Mouse (Mus musculus): ENCODE data around the gene Gm8127.
"Not testable (repeated sequence)": the region's sequence is repeated elsewhere in the genome, so short reads cannot be mapped to it uniquely, and the experiment has no call there.

Gm8127 gene

DNA sequence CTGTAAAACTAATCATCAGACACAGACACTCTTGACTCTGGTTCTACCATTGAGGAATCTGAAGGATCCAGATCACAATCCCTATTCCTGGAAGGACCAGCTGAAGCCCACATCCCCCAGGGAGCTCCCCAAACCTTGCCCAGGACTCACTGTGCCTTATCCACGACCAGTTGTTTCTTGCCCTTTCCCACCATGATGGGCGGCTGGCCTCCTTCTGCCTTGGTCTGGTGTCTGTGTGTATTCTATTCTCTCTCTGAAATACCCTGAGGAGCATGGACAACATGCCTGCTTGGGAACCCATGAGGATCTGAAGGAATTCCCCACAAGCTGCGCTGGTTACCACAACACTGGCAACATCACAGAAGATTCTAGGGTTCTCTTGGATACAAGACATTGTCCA lies at the start of gene Gm8127:
TSS of gene Gm8127 (minus strand) at position 330 of the 400 bp plus-strand sequence.
- DNase-seq (ENCODE audit: low read depth, low spot score): not testable (repeated sequence)

GRCm38 (mm10) chr14:43337646-43338045 lies 44.0 kb upstream of the Gm8127 start:
- DNase-seq (ENCODE audit: low read depth, low spot score): not testable (repeated sequence)

DNA sequence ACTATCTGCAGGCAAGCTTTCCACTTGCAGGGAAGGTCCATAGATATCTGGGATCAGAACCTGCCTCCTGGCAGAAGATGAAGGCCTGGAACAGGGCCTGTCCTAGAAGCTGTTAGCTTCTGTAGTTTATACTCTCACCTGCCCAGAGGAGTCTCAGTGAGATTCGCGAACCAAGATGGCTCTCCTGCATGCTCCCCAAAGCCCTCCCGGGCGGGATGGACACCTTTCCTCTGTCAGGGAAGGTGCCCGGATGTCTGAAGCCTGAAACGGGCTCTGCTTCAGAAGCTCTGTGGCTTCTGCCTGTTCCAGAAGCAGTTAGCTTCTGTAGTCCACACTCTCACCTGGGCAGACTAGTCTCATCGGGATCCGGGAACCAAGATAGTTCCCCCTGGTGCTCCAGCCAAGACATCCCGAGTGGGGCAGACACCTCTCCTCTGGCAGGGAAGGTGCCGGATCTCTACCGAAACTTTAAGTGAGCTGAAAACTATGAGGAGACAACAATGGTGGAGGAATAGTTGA lies 37.8 kb upstream of the Gm8127 start:
- not testable (repeated sequence) for DNase-seq (ENCODE audit: low read depth, low spot score)

DNA sequence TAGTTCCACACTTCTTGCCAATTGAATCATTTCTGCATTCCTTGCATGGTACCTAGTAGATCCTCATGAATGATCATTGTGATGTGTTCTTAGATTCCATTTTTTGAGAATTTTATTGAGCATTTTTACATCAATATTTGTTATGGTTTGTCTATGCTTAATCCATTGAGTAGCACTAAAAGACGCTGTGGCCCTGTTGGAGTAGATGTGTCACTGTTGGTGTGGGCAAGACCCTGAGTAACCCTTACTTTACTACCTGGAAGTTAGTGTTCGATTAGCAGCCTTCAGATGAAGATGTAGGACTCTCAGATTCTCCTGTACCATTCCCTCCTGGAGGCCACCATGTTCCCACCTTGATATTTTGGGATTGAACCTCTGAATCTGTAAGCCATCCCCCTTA lies 35.0 kb upstream of the Gm8127 start:
- not testable (repeated sequence) for DNase-seq (ENCODE audit: low read depth, low spot score)

DNA sequence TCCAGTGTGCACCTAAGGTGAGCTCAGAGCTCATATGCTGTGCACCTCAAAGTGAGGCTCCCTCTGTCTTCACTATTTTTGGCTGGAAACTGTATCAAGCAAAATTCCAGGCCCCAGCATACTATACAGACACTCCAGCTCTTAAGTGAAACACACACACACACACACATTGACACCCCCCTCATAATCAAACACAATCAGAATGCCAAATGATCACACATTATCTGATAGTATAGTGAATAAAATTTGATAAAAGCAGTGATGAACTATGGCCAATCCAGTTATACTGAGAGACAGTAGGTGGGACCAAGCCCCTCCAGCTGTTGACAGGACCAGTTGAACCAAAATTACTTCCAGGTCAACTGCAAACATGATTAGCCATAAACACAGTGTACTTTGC lies 25.9 kb upstream of the Gm8127 start:
- DNase-seq (ENCODE audit: low read depth, low spot score): not testable (repeated sequence)

- DNase-seq (ENCODE audit: low read depth, low spot score): not testable (repeated sequence)
Measured at GRCm38 (mm10) chr14:43278681-43279080, 15.0 kb downstream of the Gm8127 start.

DNA sequence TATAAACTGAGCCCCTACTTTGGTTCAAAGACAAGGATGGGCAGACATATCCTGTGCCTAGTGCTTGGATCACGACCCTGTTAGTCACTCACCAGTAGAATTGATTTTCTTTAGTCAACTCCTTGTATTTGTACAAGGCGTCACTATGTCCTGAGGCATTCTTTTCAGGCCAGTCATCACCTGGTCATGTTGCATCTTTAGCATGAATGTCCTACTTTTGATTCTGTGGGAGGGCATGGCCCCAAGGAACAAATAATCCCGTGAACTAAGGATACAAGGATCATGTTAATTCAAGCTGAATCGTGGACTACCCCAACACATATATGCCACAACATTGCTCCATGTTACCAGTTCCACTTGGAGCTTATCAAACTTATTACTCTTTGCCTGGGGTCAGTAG lies 15.5 kb downstream of the Gm8127 start:
- not testable (repeated sequence) for DNase-seq (ENCODE audit: low read depth, low spot score)

DNA sequence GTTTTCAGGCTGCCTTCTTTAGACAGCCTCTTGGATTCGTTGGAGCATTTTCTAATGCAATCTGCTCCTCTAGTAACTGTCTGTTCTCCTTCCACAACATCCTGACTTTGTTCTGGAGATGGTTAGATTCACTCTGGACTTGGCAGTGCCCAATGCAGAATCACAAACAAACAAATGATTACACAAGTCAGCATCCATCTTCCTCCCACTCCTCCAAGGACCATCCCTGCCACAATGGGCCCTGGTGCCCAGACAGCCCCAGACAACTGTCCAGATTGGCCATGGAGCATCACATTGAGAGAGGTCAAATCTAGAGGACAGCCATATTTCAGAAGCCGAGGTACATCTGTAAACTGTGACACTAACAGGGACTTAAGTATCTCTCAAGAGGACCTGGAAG lies 16.2 kb downstream of the Gm8127 start:
- peak; percentile 0 for DNase-seq (ENCODE audit: low read depth, low spot score)

DNA sequence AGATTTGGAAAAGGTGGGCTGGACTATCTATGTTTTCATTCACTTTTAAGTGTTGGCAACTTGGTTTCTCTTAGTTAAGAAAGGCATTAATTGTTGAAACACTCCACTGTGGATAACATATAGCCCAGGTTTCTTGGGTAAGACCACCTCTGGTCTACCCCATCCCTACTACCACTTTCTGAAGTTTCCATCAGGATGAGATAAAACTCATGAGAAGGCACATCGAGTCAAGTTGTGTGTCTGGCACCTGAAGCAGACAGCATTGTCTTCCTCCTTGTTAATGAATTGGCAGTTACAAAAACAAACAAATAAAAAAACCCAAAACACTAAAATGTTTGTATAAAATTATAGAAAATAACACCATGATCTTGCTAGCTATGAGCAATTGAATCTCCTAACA lies 17.9 kb downstream of the Gm8127 start:
- DNase-seq (ENCODE audit: low read depth, low spot score): not testable (repeated sequence)

DNA sequence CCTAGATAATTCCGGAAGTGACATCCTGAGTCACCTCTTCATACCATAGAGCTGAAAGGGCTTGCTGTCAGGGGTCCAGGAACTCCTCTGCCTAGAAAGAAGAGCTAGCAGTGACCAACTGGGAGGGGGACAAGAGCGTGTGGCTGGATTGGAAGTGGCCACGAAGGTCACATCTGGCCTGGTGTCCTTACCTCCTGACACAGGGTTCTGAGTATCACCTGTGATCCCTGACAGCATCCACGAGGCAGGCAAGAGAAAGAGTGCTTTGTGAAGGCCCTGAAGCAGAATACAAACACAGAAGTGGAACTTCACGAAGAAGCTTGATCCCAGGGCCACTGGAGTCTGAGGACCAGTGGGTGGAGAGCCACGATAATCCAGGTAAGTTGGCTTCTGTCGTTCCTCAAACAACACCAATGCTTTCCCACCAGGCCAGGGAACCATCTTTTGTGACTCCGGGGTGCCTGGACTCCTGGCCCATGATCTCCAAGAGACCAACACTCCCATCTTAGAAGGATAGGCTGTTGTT lies 18.6 kb downstream of the Gm8127 start, which contains the start of gene Gm9732:
TSS of gene Gm9732 (plus strand) at position 51 of the 526 bp plus-strand sequence.
- peak; percentile 7 for DNase-seq (ENCODE audit: low read depth, low spot score)

- DNase-seq (ENCODE audit: low read depth, low spot score): not testable (repeated sequence)
Measured at GRCm38 (mm10) chr14:43273161-43273560, 20.5 kb downstream of the Gm8127 start.

- not testable (repeated sequence) for DNase-seq (ENCODE audit: low read depth, low spot score)
Measured at GRCm38 (mm10) chr14:43269211-43269610, 24.4 kb downstream of the Gm8127 start.

DNA sequence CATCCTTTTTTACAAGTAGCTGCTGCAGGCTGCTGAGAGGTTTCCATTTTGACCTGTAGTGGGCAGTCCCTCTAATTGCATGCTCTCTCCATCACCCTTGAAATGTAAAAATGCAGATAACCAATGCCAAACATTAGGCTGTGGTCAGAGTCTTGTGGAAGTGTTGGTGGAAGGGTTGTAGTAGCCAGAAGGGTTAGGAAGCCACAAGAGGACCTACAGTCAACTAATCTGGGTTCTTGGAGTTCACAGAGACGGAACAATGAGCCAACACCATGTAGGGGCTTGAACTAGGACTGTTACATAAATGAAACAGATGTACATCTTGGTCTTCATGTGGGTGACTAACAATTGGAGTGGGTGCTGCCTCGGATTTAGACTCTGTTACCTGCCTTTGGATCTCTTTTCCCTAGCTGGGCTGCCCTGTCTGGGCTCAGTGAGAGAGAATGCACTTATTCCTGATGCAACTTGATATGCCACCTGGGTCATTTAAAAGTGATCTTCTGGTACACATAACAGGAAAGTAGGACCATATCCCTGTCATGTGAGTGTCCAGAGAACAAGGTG lies 25.0 kb downstream of the Gm8127 start:
- not testable (repeated sequence) for DNase-seq (ENCODE audit: low read depth, low spot score)

DNA sequence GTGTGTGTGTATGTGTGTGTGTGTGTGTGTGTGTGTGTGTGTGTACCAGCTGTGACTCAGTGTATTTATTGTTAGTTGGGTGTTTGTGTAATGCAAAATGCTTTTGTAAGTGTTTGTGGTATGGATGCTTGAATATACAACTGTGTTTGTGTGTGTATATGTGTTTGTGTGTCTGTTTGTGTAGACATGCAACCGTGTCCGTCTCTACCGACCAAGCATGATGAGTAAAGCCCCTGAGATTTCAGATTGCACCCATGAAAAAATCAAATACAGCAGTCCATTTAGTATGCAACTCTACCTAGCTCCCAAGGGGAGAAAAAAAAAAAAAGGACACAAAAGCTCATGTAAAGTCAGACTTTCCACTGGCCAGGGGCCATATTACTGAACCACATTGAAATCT lies 30.2 kb downstream of the Gm8127 start:
- DNase-seq (ENCODE audit: low read depth, low spot score): not testable (repeated sequence)

DNA sequence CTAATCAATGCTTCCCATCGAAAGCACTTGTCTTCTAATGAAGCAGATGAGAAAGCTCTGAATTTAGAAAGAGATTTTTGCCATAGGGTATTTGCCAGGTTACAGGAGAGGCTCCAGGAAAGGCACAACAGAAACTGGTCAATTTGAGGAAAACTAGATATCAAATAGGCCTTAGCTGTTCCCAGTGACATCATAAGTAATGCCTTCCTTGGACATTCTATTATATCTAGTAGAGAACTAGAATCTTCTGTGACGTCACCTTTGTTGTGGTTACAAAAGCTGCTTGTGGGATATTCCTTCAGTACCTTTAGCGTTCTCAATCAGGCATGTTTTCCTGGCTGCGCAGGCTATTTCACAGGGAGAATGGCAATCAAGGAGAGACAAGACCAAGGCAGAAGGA lies 35.3 kb downstream of the Gm8127 start, which contains the start of gene Gm8126:
TSS of gene Gm8126 (plus strand) at position 301 of the 400 bp plus-strand sequence.
- not testable (repeated sequence) for DNase-seq (ENCODE audit: low read depth, low spot score)

GRCm38 (mm10) chr14:43256511-43256910 lies 37.1 kb downstream of the Gm8127 start:
- DNase-seq (ENCODE audit: low read depth, low spot score): not testable (repeated sequence)

- not testable (repeated sequence) for DNase-seq (ENCODE audit: low read depth, low spot score)
Measured at GRCm38 (mm10) chr14:43250549-43251253, 42.9 kb downstream of the Gm8127 start.

DNA sequence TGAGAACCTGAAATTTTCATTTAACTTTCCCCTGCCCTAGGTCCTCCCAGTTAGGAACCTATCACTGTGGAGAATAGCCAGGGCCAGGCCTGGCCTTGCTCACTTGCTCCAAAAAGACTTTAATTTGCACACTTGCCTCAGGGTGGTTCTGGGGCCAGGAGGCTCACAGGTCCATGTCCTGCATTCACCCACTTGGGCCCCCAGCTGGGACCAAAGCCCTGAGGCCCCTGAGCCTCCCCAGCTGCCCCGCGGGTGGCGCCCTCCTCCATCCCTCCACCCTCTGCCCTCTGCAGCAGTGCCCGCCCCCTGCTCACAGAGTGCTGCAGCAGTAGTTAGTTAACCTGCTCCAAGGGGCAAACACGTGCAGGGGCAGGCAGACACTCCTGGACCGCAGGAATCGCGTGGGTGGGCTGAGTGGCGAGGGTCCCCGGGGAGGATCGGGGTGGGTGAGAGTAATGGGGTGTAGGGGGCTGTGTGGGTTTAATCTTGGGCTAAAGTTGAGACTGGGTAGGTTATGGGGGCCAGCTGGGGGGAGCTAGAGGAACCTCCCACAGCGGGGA lies 43.9 kb downstream of the Gm8127 start:
- DNase-seq (ENCODE audit: low read depth, low spot score): not testable (repeated sequence)

All from R1 (cell line).